16 mouse cellular contexts compared by ENCODE assay signal in the genomic region with DNA sequence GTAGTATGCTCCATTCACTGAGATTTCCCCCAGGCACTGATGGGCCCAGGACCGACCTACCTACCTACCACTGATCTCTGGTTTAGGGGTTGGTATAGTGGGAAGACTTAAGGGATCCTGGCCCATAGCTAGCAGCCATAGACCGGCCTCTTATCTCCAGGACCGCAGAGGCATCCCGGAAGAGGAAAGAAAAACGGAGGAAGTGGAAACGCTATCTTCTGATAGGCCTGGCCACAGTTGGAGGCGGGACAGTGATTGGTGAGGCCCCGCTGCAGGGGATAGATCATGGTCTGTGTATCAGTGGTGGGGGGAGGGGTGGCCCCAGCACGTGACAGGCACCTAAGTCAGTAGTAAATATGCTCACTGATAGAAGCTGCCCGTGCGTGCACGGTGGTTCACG. TPM values are rescaled to one million over a fixed set of nuclear protein-coding genes. Genes with fewer than 3 reads are reported as not detected.
DNase-seq lines count a peak whose midpoint lies in the region; ATAC-seq and TF ChIP-seq lines count a peak whose summit lies in the region.
"Had no signal": no experiment of that assay in that cellular context is flagged by ENCODE, and none has a peak within 500 bp of the region (broad histone marks: within the 10 kb centered on the region; RNA-seq: fewer than 3 reads in every experiment).

No protein-coding gene starts in this region.

- H3K9me3 ChIP-seq in heart, embryonic 12.5 days (replicated peaks) = peaks cover 3% of the 10 kb centered on the region; the same call in 1 of the 2 replicates
- peaks cover 5% of the 10 kb centered on the region; the same call in 1 of the 2 replicates for H3K9me3 ChIP-seq in G1E (replicated peaks)
- no peaks in the 10 kb centered on the region for H3K9me3 ChIP-seq in hindbrain, embryonic 16.5 days (ENCODE audit: control insufficient read depth, low read length)
- H3K9me3 ChIP-seq: forebrain, embryonic 15.5 days; midbrain, embryonic 15.5 days had no signal

- peaks cover 16% of the 10 kb centered on the region for H3K4me1 ChIP-seq in heart, embryonic 12.5 days (replicated peaks)
- H3K4me1 ChIP-seq in G1E (ENCODE audit: insufficient read depth, low read depth, low read length) = peaks cover 10% of the 10 kb centered on the region
- H3K4me1 ChIP-seq in hindbrain, embryonic 16.5 days (ENCODE audit: control insufficient read depth, insufficient read depth, low read depth, low read length) = peaks cover 5% of the 10 kb centered on the region
- no peaks in the 10 kb centered on the region for H3K4me1 ChIP-seq in thymus, adult 2 months (replicated peaks; ENCODE audit: control insufficient read depth, insufficient read depth, low read length)

- intact Hi-C loops in heart, postnatal 25 days (cut with DNase I) = no loop called here

- H3K36me3 ChIP-seq in heart, embryonic 12.5 days = peaks cover 4% of the 10 kb centered on the region
- H3K36me3 ChIP-seq in G1E (replicated peaks) = peaks cover 91% of the 10 kb centered on the region
- no peaks in the 10 kb centered on the region for H3K36me3 ChIP-seq in hindbrain, embryonic 16.5 days (ENCODE audit: control insufficient read depth, insufficient read depth, low read length)
- H3K36me3 ChIP-seq in thymus, adult 2 months (ENCODE audit: control insufficient read depth, insufficient read depth, low read length) = no peaks in the 10 kb centered on the region
- H3K36me3 ChIP-seq: forebrain, embryonic 15.5 days; midbrain, embryonic 15.5 days had no signal

- TF ChIP-seq POLR2A in thymus, adult 2 months (IDR thresholded peaks at IDR 0.05; ENCODE audit: control insufficient read depth, extremely low read depth, insufficient read depth, low read length, poor library complexity) = no peak

- peak overlapping the region; percentile 23; the same call in 1 of the 2 replicates for H3K4me2 ChIP-seq in heart, embryonic 12.5 days
- no peak overlapping the region for H3K4me2 ChIP-seq in hindbrain, embryonic 16.5 days (ENCODE audit: low read length)
- H3K4me2 ChIP-seq: forebrain, embryonic 15.5 days; midbrain, embryonic 15.5 days had no signal

- H3K4me3 ChIP-seq in heart, embryonic 12.5 days = no peak overlapping the region
- H3K4me3 ChIP-seq in G1E (ENCODE audit: low read depth, low read length) = no peak overlapping the region
- no peak overlapping the region for H3K4me3 ChIP-seq in hindbrain, embryonic 16.5 days (ENCODE audit: low read length)
- H3K4me3 ChIP-seq in thymus, adult 2 months (ENCODE audit: control insufficient read depth, insufficient read depth, low read length) = no peak overlapping the region
- H3K4me3 ChIP-seq: forebrain, embryonic 15.5 days; midbrain, embryonic 15.5 days had no signal

- whole genome bisulfite sequencing in heart, embryonic 12.5 days = 34% methylated on average over 13 of the region's 13 CpGs
- 61% methylated on average over 13 of the region's 13 CpGs for WGBS in hindbrain, embryonic 16.5 days
- 92% methylated on average over 13 of the region's 13 CpGs for WGBS in thymus, adult 2 months

- no peak overlapping the region for H3K27ac ChIP-seq in heart, embryonic 12.5 days (ENCODE audit: poor library complexity, severe bottlenecking)
- H3K27ac ChIP-seq in hindbrain, embryonic 16.5 days (ENCODE audit: low read depth, low read length) = no peak overlapping the region
- H3K27ac ChIP-seq in thymus, adult 2 months (ENCODE audit: control insufficient read depth, insufficient read depth, low read length) = no peak overlapping the region
- H3K27ac ChIP-seq: forebrain, embryonic 15.5 days; kidney, postnatal 0 days; midbrain, embryonic 15.5 days had no signal

- H3K9ac ChIP-seq in heart, embryonic 12.5 days = no peak overlapping the region
- H3K9ac ChIP-seq in hindbrain, embryonic 16.5 days (ENCODE audit: low read depth, low read length) = no peak overlapping the region
- H3K9ac ChIP-seq: forebrain, embryonic 15.5 days; midbrain, embryonic 15.5 days had no signal

- peak; percentile 56; the same call in 1 of the 2 replicates for ATAC-seq in heart, embryonic 12.5 days (ENCODE audit: insufficient number of reproducible peaks, low FRiP score)
- peak; percentile 49 for ATAC-seq in G1E (ENCODE audit: extremely low read depth, insufficient number of reproducible peaks, low FRiP score, poor library complexity, severe bottlenecking)
- peak; percentile 28; the same call in 1 of the 2 replicates for ATAC-seq in hindbrain, embryonic 16.5 days
- ATAC-seq in megakaryocyte-erythroid progenitor cell, adult 5-6 weeks (replicated peaks; ENCODE audit: low FRiP score, low TSS enrichment, poor library complexity, severe bottlenecking) = peak; percentile 75
- ATAC-seq: forebrain, embryonic 15.5 days; midbrain, embryonic 15.5 days had no signal

- DNase-seq in heart, postnatal 25 days (ENCODE audit: low spot score) = no peak
- DNase-seq in G1E (ENCODE audit: low spot score) = peak; percentile 21
- DNase-seq in gastrocnemius, postnatal 25 days = no peak
- DNase-seq in kidney, adult 18-20 months = no peak
- no peak for DNase-seq in thymus, adult 2 months
- DNase-seq: heart, adult 11 months; lung, adult 2 months had no signal

- TF ChIP-seq CTCF in G1E (IDR thresholded peaks at IDR 0.05; ENCODE audit: low read depth, low read length) = no peak
- TF ChIP-seq CTCF in thymus, adult 2 months (IDR thresholded peaks at IDR 0.05; ENCODE audit: borderline replicate concordance, control insufficient read depth, extremely low read depth, insufficient read depth, low read length, poor library complexity) = no peak

- no peaks in the 10 kb centered on the region for H3K27me3 ChIP-seq in heart, embryonic 12.5 days (replicated peaks)
- no peaks in the 10 kb centered on the region for H3K27me3 ChIP-seq in G1E (ENCODE audit: insufficient read depth, low read length)
- no peaks in the 10 kb centered on the region for H3K27me3 ChIP-seq in hindbrain, embryonic 16.5 days (replicated peaks; ENCODE audit: control insufficient read depth, insufficient read depth, low read length)
- H3K27me3 ChIP-seq in thymus, adult 2 months (ENCODE audit: control insufficient read depth, insufficient read depth, low read length) = no peaks in the 10 kb centered on the region
- H3K27me3 ChIP-seq: forebrain, embryonic 15.5 days; midbrain, embryonic 15.5 days had no signal

RNA-seq across cellular contexts. Expression of a gene that starts 46.7 kb away (rescaled TPM):
- 5.4 and 5.5 TPM in 2 replicates for polyA plus RNA-seq in heart, embryonic 12.5 days (2016; fragmentation: Nextera tagmentation; extraction: Ambion mirVana)
- 10 to 100 TPM in 1 of 2 experiments, 1 to 10 TPM in 1; 7.5 to 10.1 TPM for total RNA-seq in heart, postnatal 25 days (2021)
- total RNA-seq in G1E (2014; fragmentation: Nextera tagmentation) = 8.8 and 11.6 TPM in 2 replicates
- total RNA-seq in G1E (2017) = 16.3 and 16.5 TPM in 2 replicates
- 17.1 and 19.8 TPM in 2 replicates for polyA plus RNA-seq in G1E (2012)
- polyA plus RNA-seq in hindbrain, embryonic 16.5 days (2015; fragmentation: Nextera tagmentation; extraction: Ambion mirVana) = 1.3 and 1.8 TPM in 2 replicates
- total RNA-seq in megakaryocyte-erythroid progenitor cell, adult 5-6 weeks (2014; fragmentation: Nextera tagmentation) = 7.3 and 7.8 TPM in 2 replicates
- total RNA-seq in megakaryocyte-erythroid progenitor cell, adult 5-6 weeks (2017) = 6.2 and 13.1 TPM in 2 replicates
- 1 to 10 TPM; 4.7 TPM for total RNA-seq in gastrocnemius, postnatal 25 days (2021)
- 30.2 and 30.7 TPM in 2 replicates for polyA plus RNA-seq in thymus, adult 2 months (2012; rRNA removed)

RNA-seq across cellular contexts. Expression of a gene that starts 52.5 kb away (rescaled TPM):
- polyA plus RNA-seq in heart, embryonic 12.5 days (2016; fragmentation: Nextera tagmentation; extraction: Ambion mirVana) = not detected in 2 replicates
- not detected for total RNA-seq in heart, postnatal 25 days (2021)
- total RNA-seq in G1E (2014; fragmentation: Nextera tagmentation) (not detected in 2 replicates), G1E (2017) (0.12 and 0.27 TPM in 2 replicates)
- polyA plus RNA-seq in G1E (2012) = not detected in 2 replicates
- polyA plus RNA-seq in hindbrain, embryonic 16.5 days (2015; fragmentation: Nextera tagmentation; extraction: Ambion mirVana) = not detected in 2 replicates
- not detected in 2 replicates for total RNA-seq in megakaryocyte-erythroid progenitor cell, adult 5-6 weeks (2014; fragmentation: Nextera tagmentation)
- not detected in 2 replicates for total RNA-seq in megakaryocyte-erythroid progenitor cell, adult 5-6 weeks (2017)
- not detected for total RNA-seq in gastrocnemius, postnatal 25 days (2021)
- polyA plus RNA-seq in thymus, adult 2 months (2012; rRNA removed) = 2.1 and 2.3 TPM in 2 replicates
- total RNA-seq: left cerebral cortex, adult 18-20 months had no signal
- polyA plus RNA-seq: C2C12; embryonic facial prominence, embryonic 11.5 days; forebrain, embryonic 15.5 days had no signal

RNA-seq across cellular contexts. Expression of a gene that starts 56.0 kb away (rescaled TPM):
- not detected in 2 replicates for polyA plus RNA-seq in heart, embryonic 12.5 days (2016; fragmentation: Nextera tagmentation; extraction: Ambion mirVana)
- total RNA-seq in heart, postnatal 25 days (2021) = not detected
- total RNA-seq in G1E (2014; fragmentation: Nextera tagmentation) (not detected in 2 replicates), G1E (2017) (0.06 TPM in 1 of 2 replicates, not detected in the other)
- polyA plus RNA-seq in G1E (2012) = not detected in 2 replicates
- polyA plus RNA-seq in hindbrain, embryonic 16.5 days (2015; fragmentation: Nextera tagmentation; extraction: Ambion mirVana) = 0.64 and 0.66 TPM in 2 replicates
- total RNA-seq in megakaryocyte-erythroid progenitor cell, adult 5-6 weeks (2014; fragmentation: Nextera tagmentation) = not detected in 2 replicates
- not detected in 2 replicates for total RNA-seq in megakaryocyte-erythroid progenitor cell, adult 5-6 weeks (2017)
- not detected for total RNA-seq in gastrocnemius, postnatal 25 days (2021)
- polyA plus RNA-seq in thymus, adult 2 months (2012; rRNA removed) = not detected in 2 replicates
